Mouse (Mus musculus) embryonic facial prominence, embryonic 10.5 days (tissue): Measurements from ENCODE around the gene Emcn. TPM values are rescaled to one million over a fixed set of nuclear protein-coding genes. Genes with fewer than 3 reads are reported as not detected.

Experiments
- DNase-seq: peaks from one replicate; pipeline ENCODE4 v3.0.0-alpha.2; 2017; ENCODE audit warnings: low spot score
- H3K27ac ChIP-seq: fragments of 300-500 bp; sonication (generic); replicated peaks from 2 replicates; pipeline ENCODE4 v1.5.1; 2016; ENCODE audit warnings: mild to moderate bottlenecking
- H3K27me3 ChIP-seq: fragments of 300-500 bp; sonication (generic); replicated peaks from 2 replicates; pipeline ENCODE4 v1.6.1; 2016; ENCODE audit warnings: low read depth, mild to moderate bottlenecking; ENCODE audit not compliant: poor library complexity, severe bottlenecking
- H3K36me3 ChIP-seq: fragments of 300-500 bp; sonication (generic); replicated peaks from 2 replicates; pipeline ENCODE4 v1.6.1; 2016; ENCODE audit warnings: mild to moderate bottlenecking, moderate library complexity
- H3K4me1 ChIP-seq: fragments of 300-500 bp; sonication (generic); 2 replicates; pipeline ENCODE4 v1.6.1; 2016
- H3K4me3 ChIP-seq: fragments of 300-500 bp; sonication (generic); 2 replicates; pipeline ENCODE4 v1.5.1; 2016; ENCODE audit warnings: mild to moderate bottlenecking, moderate library complexity
- H3K9me3 ChIP-seq: fragments of 300-500 bp; sonication (generic); 2 replicates; pipeline ENCODE4 v1.6.1; 2016; ENCODE audit warnings: mild to moderate bottlenecking
- WGBS: fragments of 180-500 bp; shearing (Covaris S2); methylation state at CpG from one replicate; pipeline ENCODE4 v1.1.7; 2016; 5-methylcytosine and 5-hydroxymethylcytosine counted together
- polyA plus RNA-seq: library from polyadenylated mRNA; unstranded; fragments of >200 nt; fragmentation: Nextera tagmentation; extraction: Ambion mirVana; gene quantifications from 2 replicates; pipeline ENCODE4 v1.2.1, GENCODE M21; 2016

The Emcn gene
- polyA plus RNA-seq = 29.3 and 30.3 TPM in 2 replicates

DNA sequence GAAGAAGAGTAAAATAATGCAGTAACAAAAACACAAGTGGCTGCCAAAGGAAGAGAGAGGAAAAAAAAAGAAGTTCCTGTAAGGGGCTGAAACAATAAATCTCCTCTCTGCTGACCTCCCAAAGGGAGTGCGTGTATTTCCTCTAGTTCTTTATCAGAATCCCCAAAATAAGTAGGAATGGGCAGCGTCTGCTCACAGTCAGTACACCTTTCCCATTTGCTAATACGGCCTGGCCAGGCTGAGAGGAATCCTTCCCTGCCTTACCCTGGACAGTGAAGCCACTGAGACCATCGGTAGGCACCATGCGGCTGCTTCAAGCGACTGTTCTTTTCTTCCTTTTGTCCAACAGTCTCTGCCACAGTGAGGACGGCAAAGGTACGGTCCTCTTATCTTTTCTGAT lies at the start of gene Emcn:
Emcn (plus strand) TSS at position 130 of the 400 bp plus-strand sequence.
- WGBS = 67% methylated on average over 8 of the region's 8 CpGs
- Histone ChIP-seq H3K27me3 (no peaks in the 10 kb centered on the region), H3K4me3 (0 out of 2 replicates have a peak within 1 kb of the TSS, but pooled peaks have one; percentile 29), H3K36me3 (no peaks in the 10 kb centered on the region), H3K27ac (peak within 1 kb of the TSS; percentile 30; the same call in 1 of the 2 replicates), H3K4me1 (no peaks in the 10 kb centered on the region), H3K9me3 (no peaks in the 10 kb centered on the region)
- DNase-seq = no peak

- Histone ChIP-seq H3K36me3 (no peaks in the 10 kb centered on the region), H3K9me3 (no peaks in the 10 kb centered on the region), H3K27ac (no peak overlapping the region), H3K4me1 (0 out of 2 replicates have a peak, but pooled peaks cover 4% of the 10 kb centered on the region), H3K27me3 (no peaks in the 10 kb centered on the region), H3K4me3 (no peak overlapping the region)
- 78% methylated on average over 6 of the region's 6 CpGs for whole genome bisulfite sequencing
- no peak for DNase-seq
Observed at GRCm38 (mm10) chr3:137293174-137293591, 47.7 kb upstream of the Emcn start.

GRCm38 (mm10) chr3:137298230-137298629 lies 42.6 kb upstream of the Emcn start:
- Histone ChIP-seq H3K4me3 (no peak overlapping the region), H3K4me1 (no peaks in the 10 kb centered on the region), H3K9me3 (no peaks in the 10 kb centered on the region), H3K27me3 (no peaks in the 10 kb centered on the region), H3K27ac (no peak overlapping the region), H3K36me3 (no peaks in the 10 kb centered on the region)
- 76% methylated on average over 2 of the region's 2 CpGs for WGBS
- no peak for DNase-seq

- Histone ChIP-seq H3K4me1 (no peaks in the 10 kb centered on the region), H3K4me3 (no peak overlapping the region), H3K36me3 (no peaks in the 10 kb centered on the region), H3K9me3 (no peaks in the 10 kb centered on the region), H3K27ac (no peak overlapping the region), H3K27me3 (no peaks in the 10 kb centered on the region)
- no peak for DNase-seq
- WGBS = 79% methylated on average over 3 of the region's 3 CpGs
Observed at GRCm38 (mm10) chr3:137300210-137300609, 40.7 kb upstream of the Emcn start.

GRCm38 (mm10) chr3:137301195-137301594 lies 39.7 kb upstream of the Emcn start:
- Histone ChIP-seq H3K4me1 (no peaks in the 10 kb centered on the region), H3K4me3 (no peak overlapping the region), H3K27me3 (no peaks in the 10 kb centered on the region), H3K27ac (no peak overlapping the region), H3K9me3 (no peaks in the 10 kb centered on the region), H3K36me3 (no peaks in the 10 kb centered on the region)
- DNase-seq = no peak

DNA sequence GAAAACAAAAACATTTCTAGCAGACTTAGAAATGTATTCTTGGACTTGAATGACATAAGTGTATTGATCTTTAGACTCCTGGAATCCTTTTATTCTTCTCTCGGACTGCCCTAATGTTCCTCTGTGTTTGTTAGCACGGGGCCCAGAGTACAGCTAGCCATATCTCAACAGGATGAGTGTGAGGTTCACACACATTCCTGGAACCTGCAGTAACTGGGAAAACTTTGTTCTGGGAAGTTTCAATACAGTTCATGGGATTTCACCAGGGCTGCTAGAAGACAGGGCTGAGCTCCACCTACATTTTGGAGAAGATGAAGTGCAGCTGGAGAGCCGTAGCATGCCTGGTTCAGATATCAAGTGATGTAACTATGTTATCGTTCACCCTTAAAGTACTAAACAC lies 38.1 kb upstream of the Emcn start:
- DNase-seq = no peak
- Histone ChIP-seq H3K27me3 (no peaks in the 10 kb centered on the region), H3K4me3 (no peak overlapping the region), H3K9me3 (no peaks in the 10 kb centered on the region), H3K27ac (no peak overlapping the region), H3K36me3 (no peaks in the 10 kb centered on the region), H3K4me1 (no peaks in the 10 kb centered on the region)
- WGBS = 85% methylated on average over 4 of the region's 4 CpGs

GRCm38 (mm10) chr3:137309959-137310358 lies 30.9 kb upstream of the Emcn start:
- no peak overlapping the region for H3K27ac ChIP-seq
- H3K27me3 ChIP-seq = no peaks in the 10 kb centered on the region
- no peaks in the 10 kb centered on the region for H3K36me3 ChIP-seq
- H3K4me1 ChIP-seq = no peaks in the 10 kb centered on the region
- no peaks in the 10 kb centered on the region for H3K9me3 ChIP-seq
- DNase-seq = no peak
- H3K4me3 ChIP-seq = no peak overlapping the region

DNA sequence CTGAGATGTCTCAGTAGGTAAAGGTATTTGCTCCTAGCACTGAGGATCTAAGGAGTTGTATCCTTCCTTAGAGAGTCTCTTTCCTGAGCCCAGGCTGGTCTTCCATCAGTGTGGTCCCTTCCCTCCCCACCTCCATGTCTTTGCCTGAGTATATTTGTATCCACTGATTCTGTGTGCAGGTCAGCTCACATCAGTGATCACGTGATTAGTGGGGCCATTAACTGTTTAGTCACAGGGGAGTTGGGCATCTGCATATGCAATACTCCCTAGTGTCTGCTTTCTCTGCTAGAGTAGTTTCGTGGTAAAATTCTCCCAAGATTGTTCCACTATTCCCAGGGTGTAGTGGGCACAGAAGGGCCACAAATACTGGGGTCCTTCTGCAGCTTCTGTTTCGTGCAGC lies 28.3 kb upstream of the Emcn start:
- Histone ChIP-seq H3K9me3 (no peaks in the 10 kb centered on the region), H3K27me3 (no peaks in the 10 kb centered on the region), H3K27ac (no peak overlapping the region), H3K4me3 (no peak overlapping the region), H3K36me3 (no peaks in the 10 kb centered on the region), H3K4me1 (no peaks in the 10 kb centered on the region)
- no peak for DNase-seq
- 71% methylated on average over 3 of the region's 3 CpGs for WGBS

DNA sequence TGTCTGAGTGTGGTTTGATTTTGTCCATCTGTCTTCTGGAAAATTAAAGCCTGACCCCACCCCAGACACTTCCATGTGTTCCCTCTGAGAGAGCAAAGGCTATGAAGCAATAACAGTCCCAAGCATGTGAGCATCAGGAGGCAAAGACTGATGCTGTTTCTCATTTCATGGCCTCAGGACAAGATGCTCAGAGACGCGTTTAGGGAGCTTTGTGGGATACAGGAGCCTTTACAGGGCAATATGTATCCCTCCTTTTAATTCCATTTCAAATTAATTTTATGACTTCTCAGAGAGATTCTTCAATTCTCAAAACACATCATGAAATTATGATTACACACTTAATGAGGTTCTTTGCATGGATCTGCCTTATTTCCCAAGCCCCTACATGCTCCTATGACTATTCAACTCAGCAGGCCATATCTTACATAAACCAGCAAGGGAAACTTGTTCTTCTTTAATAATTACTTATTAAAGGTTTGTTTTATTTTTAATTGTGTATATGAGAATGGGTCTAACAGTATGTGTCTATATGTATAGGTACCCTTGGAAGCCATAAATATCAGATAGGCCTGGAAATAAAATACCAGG lies 27.0 kb upstream of the Emcn start:
- no peak for DNase-seq
- Histone ChIP-seq H3K4me1 (no peaks in the 10 kb centered on the region), H3K4me3 (no peak overlapping the region), H3K9me3 (no peaks in the 10 kb centered on the region), H3K27me3 (no peaks in the 10 kb centered on the region), H3K27ac (no peak overlapping the region), H3K36me3 (no peaks in the 10 kb centered on the region)
- WGBS = 81% methylated on average over 2 of the region's 2 CpGs

DNA sequence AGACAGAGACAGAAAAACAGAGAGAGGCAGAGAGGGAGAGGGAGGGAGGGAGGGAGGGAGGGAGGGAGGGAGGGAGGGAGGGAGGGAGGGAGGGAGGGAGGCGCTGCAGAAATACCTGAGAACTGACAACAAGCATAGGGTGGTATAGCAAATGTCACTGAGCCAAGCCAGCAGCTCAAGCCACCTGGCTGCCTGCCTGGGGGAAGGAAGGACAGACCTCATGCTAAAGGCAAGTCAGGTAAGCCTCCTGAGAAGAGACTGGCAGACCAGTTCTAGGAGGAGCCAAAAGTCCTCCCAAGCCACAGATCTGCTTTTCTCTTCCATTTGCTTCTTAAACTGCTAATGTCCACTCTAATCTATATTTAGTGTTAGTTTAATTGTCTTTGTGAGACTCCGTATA lies 22.5 kb upstream of the Emcn start:
- Histone ChIP-seq H3K4me1 (peaks cover 4% of the 10 kb centered on the region), H3K9me3 (no peaks in the 10 kb centered on the region), H3K36me3 (no peaks in the 10 kb centered on the region), H3K27me3 (no peaks in the 10 kb centered on the region), H3K27ac (no peak overlapping the region), H3K4me3 (no peak overlapping the region)
- 88% methylated on average over 2 of the region's 2 CpGs for WGBS
- DNase-seq = no peak

DNA sequence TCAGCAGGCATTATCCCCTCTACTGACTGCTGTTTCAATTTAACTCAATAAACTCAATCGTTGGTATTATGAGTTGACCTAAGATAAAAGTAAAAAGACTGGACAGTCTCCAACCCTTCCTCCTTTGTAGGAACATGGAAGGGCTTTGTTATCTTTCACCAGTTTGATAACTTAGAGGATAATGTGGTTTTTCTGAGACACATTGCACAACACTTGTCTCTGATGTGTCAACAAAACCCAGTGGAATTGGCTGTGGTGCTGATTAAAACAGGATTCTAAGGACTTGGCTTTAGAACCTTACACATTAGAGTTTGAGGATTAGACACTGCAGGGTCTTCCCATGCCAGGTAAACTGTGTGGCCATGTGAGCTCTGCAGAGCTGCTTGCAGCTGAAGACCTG lies 20.9 kb upstream of the Emcn start:
- Histone ChIP-seq H3K4me1 (peaks cover 4% of the 10 kb centered on the region), H3K27me3 (no peaks in the 10 kb centered on the region), H3K36me3 (no peaks in the 10 kb centered on the region), H3K9me3 (no peaks in the 10 kb centered on the region), H3K4me3 (no peak overlapping the region), H3K27ac (no peak overlapping the region)
- no peak for DNase-seq
- 79% methylated on average over 1 of the region's 1 CpGs for WGBS

GRCm38 (mm10) chr3:137322304-137322703 lies 18.6 kb upstream of the Emcn start:
- peak; percentile 25 for DNase-seq
- Histone ChIP-seq H3K27me3 (no peaks in the 10 kb centered on the region), H3K9me3 (no peaks in the 10 kb centered on the region), H3K4me1 (peaks cover 4% of the 10 kb centered on the region), H3K4me3 (no peak overlapping the region), H3K36me3 (no peaks in the 10 kb centered on the region), H3K27ac (no peak overlapping the region)
- 59% methylated on average over 12 of the region's 12 CpGs for whole genome bisulfite sequencing

DNA sequence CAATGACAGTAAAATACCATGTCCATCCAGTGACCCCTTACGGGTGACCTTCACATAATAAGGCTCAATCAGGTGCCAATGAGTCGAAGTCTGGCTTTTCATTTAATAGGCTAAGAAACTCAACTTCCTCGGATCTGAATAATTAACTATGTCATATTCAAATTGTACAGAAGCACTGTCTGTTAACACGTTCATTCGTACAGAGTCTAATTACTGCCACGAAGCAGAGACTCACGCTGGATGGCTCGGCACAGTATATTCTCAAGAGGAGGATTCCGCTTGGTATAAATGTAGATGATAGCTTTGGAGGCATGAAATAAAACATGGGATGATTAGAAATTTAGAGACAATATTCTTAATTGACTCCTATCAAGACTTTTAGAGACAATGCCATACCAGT lies 11.0 kb upstream of the Emcn start:
- 83% methylated on average over 9 of the region's 9 CpGs for WGBS
- H3K27me3 ChIP-seq = no peaks in the 10 kb centered on the region
- H3K4me1 ChIP-seq = 0 out of 2 replicates have a peak, but pooled peaks cover 5% of the 10 kb centered on the region
- H3K36me3 ChIP-seq = no peaks in the 10 kb centered on the region
- H3K4me3 ChIP-seq = no peak overlapping the region
- H3K9me3 ChIP-seq = no peaks in the 10 kb centered on the region
- no peak overlapping the region for H3K27ac ChIP-seq
- DNase-seq = no peak
